In the genomic region with DNA sequence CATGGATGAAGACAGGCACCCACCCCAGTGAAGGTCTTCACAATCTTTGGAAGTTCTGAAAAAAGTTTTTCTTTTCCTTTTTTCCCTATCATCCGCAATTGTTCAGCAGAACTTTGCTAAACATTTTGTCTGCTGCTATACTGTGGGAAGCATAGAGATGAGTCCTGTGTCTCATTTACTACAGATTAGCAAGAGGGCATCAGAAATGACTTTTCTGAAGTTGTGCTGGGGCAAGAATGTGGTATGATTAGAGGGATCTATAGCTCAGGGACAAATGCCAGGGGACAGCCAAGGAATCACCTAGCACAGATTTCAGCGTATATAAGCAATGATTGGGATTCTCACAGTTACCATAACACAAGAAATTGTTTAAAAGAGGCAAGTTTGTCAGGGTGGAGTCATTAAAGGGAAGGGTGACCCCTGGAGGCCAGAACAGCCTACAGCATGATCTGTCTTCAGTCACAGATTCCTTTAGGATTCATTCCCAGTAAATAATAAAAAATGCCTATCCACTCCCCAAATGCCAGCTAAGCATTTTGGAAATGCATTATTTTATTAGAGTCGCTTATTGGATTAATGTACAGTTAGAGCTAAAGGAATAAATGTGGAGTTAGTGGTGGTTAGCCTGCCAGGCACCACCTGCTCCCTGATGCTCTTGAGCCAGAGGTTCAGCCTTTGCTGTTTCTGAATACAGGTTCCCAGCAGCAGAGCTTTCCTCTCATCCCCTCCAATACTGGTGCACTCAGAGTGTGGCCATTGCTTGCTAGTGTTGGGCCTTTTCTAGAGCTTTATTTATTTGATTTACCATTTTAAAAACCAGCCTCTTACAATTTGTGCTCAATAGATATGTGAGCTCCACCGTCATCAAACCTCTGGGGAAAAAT, we compare ENCODE assay signal across 9 mouse cellular contexts.
A peak's percentile ranks its signal among the peaks of the same experiment; 100 is the strongest.
DNase-seq lines count a peak whose midpoint lies in the region; ATAC-seq and TF ChIP-seq lines count a peak whose summit lies in the region.
"Had no signal": no experiment of that assay in that cellular context is flagged by ENCODE, and none has a peak within 500 bp of the region (broad histone marks: within the 10 kb centered on the region; RNA-seq: fewer than 3 reads in every experiment).

No protein-coding gene starts in this region.

- peak; percentile 16 to 22 for DNase-seq in adrenal gland, adult 18-20 months (ENCODE audit: low spot score in 2 of 2)
- no peak for DNase-seq in adrenal gland, adult 8-10 months
- peak; percentile 8 for DNase-seq in ovary, postnatal 36 days (ENCODE audit: low spot score)
- no peak for DNase-seq in ovary, postnatal 10 days (ENCODE audit: low spot score)
- DNase-seq in embryonic facial prominence, embryonic 14.5 days (ENCODE audit: low spot score): peak; percentile 47
- DNase-seq in lung, postnatal 14 days: peak; percentile 32
- DNase-seq in T-cell, adult 2 months (ENCODE audit: low spot score): no peak

- no peaks in the 10 kb centered on the region; the same call in 1 of the 2 replicates for H3K4me1 ChIP-seq in embryonic facial prominence, embryonic 14.5 days (ENCODE audit: control insufficient read depth, insufficient read depth, low read length)
- no peaks in the 10 kb centered on the region for H3K4me1 ChIP-seq in intestine, postnatal 0 days (replicated peaks; ENCODE audit: control insufficient read depth, insufficient read depth, low read length)

- WGBS in embryonic facial prominence, embryonic 14.5 days: 43% methylated on average over 4 of the region's 4 CpGs
- 55% methylated on average over 4 of the region's 4 CpGs for WGBS in intestine, postnatal 0 days

- TF ChIP-seq CTCF in intestine, postnatal 0 days (IDR thresholded peaks at IDR 0.05; ENCODE audit: low read depth): peak; percentile 72

- ATAC-seq in embryonic facial prominence, embryonic 14.5 days (ENCODE audit: low read depth): no peak
- no peak for ATAC-seq in intestine, postnatal 0 days

- no peak overlapping the region for H3K9ac ChIP-seq in embryonic facial prominence, embryonic 14.5 days (ENCODE audit: low read depth, low read length)
- H3K9ac ChIP-seq in intestine, postnatal 0 days (ENCODE audit: low read depth, low read length): no peak overlapping the region
- H3K9ac ChIP-seq: limb, embryonic 12.5 days had no signal

- no peak overlapping the region for H3K4me3 ChIP-seq in embryonic facial prominence, embryonic 14.5 days (ENCODE audit: low read depth, low read length)
- H3K4me3 ChIP-seq in intestine, postnatal 0 days (ENCODE audit: low read depth, low read length): no peak overlapping the region
- H3K4me3 ChIP-seq: limb, embryonic 12.5 days had no signal

- no peak overlapping the region for H3K4me2 ChIP-seq in embryonic facial prominence, embryonic 14.5 days (ENCODE audit: low read depth, low read length)
- H3K4me2 ChIP-seq in intestine, postnatal 0 days (replicated peaks; ENCODE audit: low read depth): no peak overlapping the region
- H3K4me2 ChIP-seq: limb, embryonic 12.5 days had no signal

- no peaks in the 10 kb centered on the region for H3K27me3 ChIP-seq in embryonic facial prominence, embryonic 14.5 days (replicated peaks; ENCODE audit: control insufficient read depth, insufficient read depth, low read length)
- H3K27me3 ChIP-seq in intestine, postnatal 0 days (replicated peaks; ENCODE audit: control insufficient read depth, insufficient read depth, low read length): no peaks in the 10 kb centered on the region
- H3K27me3 ChIP-seq: limb, embryonic 12.5 days had no signal

- no peak overlapping the region for H3K27ac ChIP-seq in embryonic facial prominence, embryonic 14.5 days (replicated peaks; ENCODE audit: low read depth, low read length)
- H3K27ac ChIP-seq in intestine, postnatal 0 days (ENCODE audit: low read depth, low read length): no peak overlapping the region
- H3K27ac ChIP-seq: limb, embryonic 12.5 days had no signal

- no peaks in the 10 kb centered on the region for H3K36me3 ChIP-seq in embryonic facial prominence, embryonic 14.5 days (ENCODE audit: control insufficient read depth, insufficient read depth, low read length)
- H3K36me3 ChIP-seq in intestine, postnatal 0 days (ENCODE audit: control insufficient read depth, insufficient read depth): no peaks in the 10 kb centered on the region
- H3K36me3 ChIP-seq: limb, embryonic 12.5 days had no signal

- H3K9me3 ChIP-seq in embryonic facial prominence, embryonic 14.5 days (ENCODE audit: control insufficient read depth, low read length): no peaks in the 10 kb centered on the region
- no peaks in the 10 kb centered on the region for H3K9me3 ChIP-seq in intestine, postnatal 0 days (ENCODE audit: control insufficient read depth)
- H3K9me3 ChIP-seq: limb, embryonic 12.5 days had no signal

Comparison
In these comparisons a context has a peak if more than half of its experiments do, and no peak if none do; other contexts are left out.
1. DNase-seq: peak in adrenal gland, adult 18-20 months (2 of 2), ovary, postnatal 36 days (single experiment), embryonic facial prominence, embryonic 14.5 days (single experiment) and lung, postnatal 14 days (single experiment); none in adrenal gland, adult 8-10 months (single experiment), ovary, postnatal 10 days (single experiment) and T-cell, adult 2 months (single experiment).